Mouse (Mus musculus) testis, adult 2 months (tissue): ENCODE results near the gene Prkd3. TPM values are rescaled to one million over a fixed set of nuclear protein-coding genes. Genes with fewer than 3 reads are reported as not detected.

ENCODE experiments used
- H3K27ac ChIP-seq: fragments of 200-500 bp; 2 replicates; pipeline ENCODE4 v1.5.1; 2012; ENCODE audit warnings: low read depth, low read length; ENCODE audit not compliant: control insufficient read depth, insufficient read depth
- H3K27me3 ChIP-seq: fragments of 200-500 bp; 2 replicates; pipeline ENCODE4 v1.6.1; 2012; ENCODE audit warnings: mild to moderate bottlenecking, low read length, moderate library complexity; ENCODE audit not compliant: control insufficient read depth, insufficient read depth
- H3K36me3 ChIP-seq: fragments of 200-500 bp; 2 replicates; pipeline ENCODE4 v1.6.1; 2012; ENCODE audit warnings: mild to moderate bottlenecking, low read length; ENCODE audit not compliant: control insufficient read depth, insufficient read depth
- H3K4me1 ChIP-seq: fragments of 200-500 bp; 2 replicates; pipeline ENCODE4 v1.6.1; 2012; ENCODE audit warnings: low read length; ENCODE audit not compliant: control insufficient read depth, insufficient read depth
- H3K4me3 ChIP-seq: fragments of 200-500 bp; 2 replicates; pipeline ENCODE4 v1.5.1; 2012; ENCODE audit warnings: low read depth, mild to moderate bottlenecking, low read length, moderate library complexity, mixed read lengths; ENCODE audit not compliant: control insufficient read depth
- CTCF ChIP-seq: fragments of 200-500 bp; IDR thresholded peaks from 2 replicates; pipeline ENCODE4 v1.5.1; 2012; ENCODE audit warnings: low read depth, mild to moderate bottlenecking, inconsistent platforms, low read length, moderate library complexity; ENCODE audit not compliant: control insufficient read depth, insufficient read depth, insufficient replicate concordance
- POLR2A ChIP-seq: fragments of 200-500 bp; IDR thresholded peaks from 2 replicates; pipeline ENCODE4 v1.6.1; 2012; ENCODE audit warnings: low read depth, mild to moderate bottlenecking, inconsistent platforms, low read length, moderate library complexity; ENCODE audit not compliant: control insufficient read depth
- polyA plus RNA-seq: library from polyadenylated mRNA; depleted of rRNA; stranded (reverse); fragments of >200 nt; gene quantifications from 2 replicates; pipeline ENCODE4 v1.2.3, GENCODE M21; 2012; rRNA removed

Prkd3 gene
- 3.2 and 4.2 TPM in 2 replicates for polyA plus RNA-seq

GRCm38 (mm10) chr17:79020208-79020983 lies at the start of gene Prkd3:
Prkd3 (minus strand) TSS chr17:79020816.
- Histone ChIP-seq H3K4me1 (peaks cover 3% of the 10 kb centered on the region; the same call in 1 of the 2 replicates), H3K36me3 (no peaks in the 10 kb centered on the region), H3K27me3 (no peaks in the 10 kb centered on the region), H3K4me3 (peak within 1 kb of the TSS; percentile 83), H3K27ac (peak within 1 kb of the TSS; percentile 59)
- TF ChIP-seq CTCF, result no peak
- TF ChIP-seq POLR2A, result 0 out of 2 replicates have a peak, but pooled peaks have one; percentile 27

- no peaks in the 10 kb centered on the region for H3K27me3 ChIP-seq
- no peak overlapping the region for H3K27ac ChIP-seq
- H3K36me3 ChIP-seq, result no peaks in the 10 kb centered on the region
- H3K4me1 ChIP-seq, result no peaks in the 10 kb centered on the region
- TF ChIP-seq CTCF, result no peak
- no peak for TF ChIP-seq POLR2A
- no peak overlapping the region for H3K4me3 ChIP-seq
Measured at GRCm38 (mm10) chr17:79069766-79070480, 49.3 kb upstream of the Prkd3 start.

- no peak overlapping the region for H3K4me3 ChIP-seq
- no peak for TF ChIP-seq POLR2A
- TF ChIP-seq CTCF, result no peak
- peak overlapping the region; percentile 39; the same call in 1 of the 2 replicates for H3K27ac ChIP-seq
- H3K27me3 ChIP-seq, result no peaks in the 10 kb centered on the region
- H3K36me3 ChIP-seq, result no peaks in the 10 kb centered on the region
- no peaks in the 10 kb centered on the region for H3K4me1 ChIP-seq
Measured at GRCm38 (mm10) chr17:79069019-79069418, 48.4 kb upstream of the Prkd3 start.

GRCm38 (mm10) chr17:79068581-79068980 lies 48.0 kb upstream of the Prkd3 start:
- no peaks in the 10 kb centered on the region for H3K4me1 ChIP-seq
- TF ChIP-seq POLR2A, result no peak
- no peak for TF ChIP-seq CTCF
- no peaks in the 10 kb centered on the region for H3K27me3 ChIP-seq
- no peak overlapping the region for H3K27ac ChIP-seq
- H3K4me3 ChIP-seq, result no peak overlapping the region
- H3K36me3 ChIP-seq, result no peaks in the 10 kb centered on the region

GRCm38 (mm10) chr17:79064250-79064649 lies 43.6 kb upstream of the Prkd3 start:
- no peak for TF ChIP-seq POLR2A
- TF ChIP-seq CTCF, result no peak
- Histone ChIP-seq H3K27me3 (no peaks in the 10 kb centered on the region), H3K4me1 (no peaks in the 10 kb centered on the region), H3K4me3 (no peak overlapping the region), H3K27ac (no peak overlapping the region), H3K36me3 (no peaks in the 10 kb centered on the region)

- H3K4me3 ChIP-seq, result no peak overlapping the region
- H3K4me1 ChIP-seq, result no peaks in the 10 kb centered on the region
- no peaks in the 10 kb centered on the region for H3K36me3 ChIP-seq
- no peak for TF ChIP-seq POLR2A
- H3K27me3 ChIP-seq, result no peaks in the 10 kb centered on the region
- H3K27ac ChIP-seq, result no peak overlapping the region
Measured at GRCm38 (mm10) chr17:79060221-79060620, 39.6 kb upstream of the Prkd3 start.

GRCm38 (mm10) chr17:79058271-79058670 lies 37.7 kb upstream of the Prkd3 start:
- no peak for TF ChIP-seq POLR2A
- no peak for TF ChIP-seq CTCF
- no peak overlapping the region for H3K4me3 ChIP-seq
- peak overlapping the region; percentile 29; the same call in 1 of the 2 replicates for H3K27ac ChIP-seq
- H3K36me3 ChIP-seq, result no peaks in the 10 kb centered on the region
- H3K27me3 ChIP-seq, result no peaks in the 10 kb centered on the region
- no peaks in the 10 kb centered on the region for H3K4me1 ChIP-seq
